ENCODE assay signal across 25 mouse cellular contexts in genomic region chr13:37544696-37545095, GRCm38 (mm10).
DNase-seq lines count a peak whose midpoint lies in the region; ATAC-seq and TF ChIP-seq lines count a peak whose summit lies in the region.
"Had no signal": no experiment of that assay in that cellular context is flagged by ENCODE, and none has a peak within 500 bp of the region (broad histone marks: within the 10 kb centered on the region; RNA-seq: fewer than 3 reads in every experiment).

No protein-coding gene starts in this region.

- TF ChIP-seq CTCF in stomach, postnatal 0 days (IDR thresholded peaks at IDR 0.05; ENCODE audit: low read depth), result no peak

- WGBS in stomach, postnatal 0 days, result 92% methylated on average over 2 of the region's 2 CpGs
- 45% methylated on average over 2 of the region's 2 CpGs for WGBS in liver, embryonic 12.5 days (ENCODE audit: insufficient replicate concordance)

- H3K36me3 ChIP-seq in megakaryocyte, embryonic 14.5 days (replicated peaks; ENCODE audit: low read length), result no peaks in the 10 kb centered on the region
- H3K36me3 ChIP-seq in stomach, postnatal 0 days (ENCODE audit: control insufficient read depth, insufficient read depth, low read length), result no peaks in the 10 kb centered on the region
- no peaks in the 10 kb centered on the region for H3K36me3 ChIP-seq in liver, embryonic 12.5 days
- H3K36me3 ChIP-seq: forebrain, embryonic 10.5 days; G1E; hindbrain, embryonic 12.5 days; hindbrain, embryonic 15.5 days had no signal

- H3K27ac ChIP-seq in stomach, postnatal 0 days (replicated peaks), result no peak overlapping the region
- no peak overlapping the region for H3K27ac ChIP-seq in liver, embryonic 12.5 days
- H3K27ac ChIP-seq: forebrain, embryonic 10.5 days; forebrain, embryonic 13.5 days; gastrocnemius, adult 2 months; hindbrain, embryonic 12.5 days; hindbrain, embryonic 15.5 days had no signal

- peak; percentile 10 for DNase-seq in A20 (ENCODE audit: low read depth, low spot score)
- peak; percentile 35 for DNase-seq in CD4-positive, CD25-positive, alpha-beta regulatory T cell, adult 2 months (ENCODE audit: low read depth, low spot score)
- DNase-seq in adrenal gland, postnatal 4 days (ENCODE audit: low spot score in 2 of 2), result no peak
- no peak for DNase-seq in stomach, postnatal 0 days (ENCODE audit: low spot score)
- DNase-seq: adrenal gland, adult 8-10 months; adrenal gland, postnatal 25 days; cerebellum, adult 18-20 months; cerebellum, adult 9-10 months; cerebellum, postnatal 14 days; gastrocnemius, adult 2 months; gastrocnemius, postnatal 14 days; heart, adult 11 months had no signal

- H3K4me2 ChIP-seq in stomach, postnatal 0 days (replicated peaks; ENCODE audit: low read depth), result no peak overlapping the region
- no peak overlapping the region for H3K4me2 ChIP-seq in liver, embryonic 12.5 days
- H3K4me2 ChIP-seq: forebrain, embryonic 13.5 days; heart, embryonic 11.5 days; hindbrain, embryonic 12.5 days; hindbrain, embryonic 15.5 days had no signal

- peaks cover 3% of the 10 kb centered on the region for H3K27me3 ChIP-seq in megakaryocyte, embryonic 14.5 days (replicated peaks)
- H3K27me3 ChIP-seq in stomach, postnatal 0 days (ENCODE audit: control insufficient read depth, insufficient read depth, low read length), result no peaks in the 10 kb centered on the region
- no peaks in the 10 kb centered on the region for H3K27me3 ChIP-seq in liver, embryonic 12.5 days (replicated peaks)
- H3K27me3 ChIP-seq: CH12.LX; forebrain, embryonic 13.5 days; hindbrain, embryonic 12.5 days; hindbrain, embryonic 15.5 days; Patski had no signal

- H3K9me3 ChIP-seq in megakaryocyte, embryonic 14.5 days, result no peaks in the 10 kb centered on the region
- H3K9me3 ChIP-seq in stomach, postnatal 0 days (ENCODE audit: control insufficient read depth, low read length), result no peaks in the 10 kb centered on the region
- no peaks in the 10 kb centered on the region for H3K9me3 ChIP-seq in liver, embryonic 12.5 days (replicated peaks)
- H3K9me3 ChIP-seq: forebrain, embryonic 10.5 days; forebrain, embryonic 13.5 days; G1E; hindbrain, embryonic 12.5 days; hindbrain, embryonic 15.5 days had no signal

- H3K4me3 ChIP-seq in megakaryocyte, embryonic 14.5 days (replicated peaks), result peak overlapping the region; percentile 7
- H3K4me3 ChIP-seq in stomach, postnatal 0 days (ENCODE audit: low read depth, low read length), result no peak overlapping the region
- H3K4me3 ChIP-seq in liver, embryonic 12.5 days, result no peak overlapping the region
- H3K4me3 ChIP-seq: forebrain, embryonic 10.5 days; forebrain, embryonic 13.5 days; gastrocnemius, adult 2 months; hindbrain, embryonic 12.5 days; hindbrain, embryonic 15.5 days had no signal

- TF ChIP-seq EP300 in stomach, postnatal 0 days (optimal IDR thresholded peaks at IDR 0.05), result no peak

- no peak overlapping the region for H3K9ac ChIP-seq in stomach, postnatal 0 days (ENCODE audit: low read length)
- no peak overlapping the region for H3K9ac ChIP-seq in liver, embryonic 12.5 days
- H3K9ac ChIP-seq: forebrain, embryonic 13.5 days; hindbrain, embryonic 12.5 days; hindbrain, embryonic 15.5 days had no signal

- ATAC-seq in activated CD4-positive, CD25-positive, alpha-beta regulatory T cell, adult 4 months, result peak; percentile 14
- no peak for ATAC-seq in megakaryocyte progenitor cell, adult 5-6 weeks (replicated peaks; ENCODE audit: poor library complexity)
- no peak for ATAC-seq in stomach, postnatal 0 days (ENCODE audit: low FRiP score, low TSS enrichment)
- ATAC-seq in liver, embryonic 12.5 days, result no peak
- ATAC-seq: forebrain, embryonic 13.5 days; forebrain, embryonic 16.5 days; Patski had no signal

- peaks cover 90% of the 10 kb centered on the region for H3K4me1 ChIP-seq in megakaryocyte, embryonic 14.5 days
- no peaks in the 10 kb centered on the region for H3K4me1 ChIP-seq in stomach, postnatal 0 days (replicated peaks; ENCODE audit: control insufficient read depth, insufficient read depth)
- H3K4me1 ChIP-seq in liver, embryonic 12.5 days, result peaks cover 39% of the 10 kb centered on the region
- H3K4me1 ChIP-seq: forebrain, embryonic 13.5 days; hindbrain, embryonic 15.5 days had no signal

Comparison
In these comparisons a context has a peak if more than half of its experiments do, and no peak if none do; other contexts are left out.
1. DNase-seq: peak in A20 (single experiment) and CD4-positive, CD25-positive, alpha-beta regulatory T cell, adult 2 months (single experiment); none in adrenal gland, postnatal 4 days (0 of 2) and stomach, postnatal 0 days (single experiment).